Mouse (Mus musculus) adrenal gland, postnatal 36 days (tissue): ENCODE measurements around the gene Agps. TPM values are rescaled to one million over a fixed set of nuclear protein-coding genes. Genes with fewer than 3 reads are reported as not detected.

Source experiments
- DNase-seq, 2 experiments: peaks; one replicate each; pipeline ENCODE4 v3.0.0; 2021; ENCODE audit warnings: mixed read lengths in 1 of 2
- long read RNA-seq, 2 experiments: library from polyadenylated mRNA; stranded (forward); transcript quantifications; one replicate each; pipeline ENCODE4 v2.0.0; 2021; ENCODE audit warnings: borderline sequencing depth in 2 of 2
- total RNA-seq, 2 experiments: library from RNA; stranded (reverse); gene quantifications; 2 replicates each; pipeline ENCODE4 v1.2.3; 2021

Agps gene
- 10 to 100 TPM; 41.1 to 44.8 TPM for total RNA-seq
- long read RNA-seq, experiment 1, full-length matches to known transcripts, result 9 of 17 reads
- long read RNA-seq, experiment 1, partial matches to known transcripts, result 5 of 17 reads
- long read RNA-seq, experiment 1, other reads (novel, unspliced or antisense), result 3 of 17 reads
- long read RNA-seq, experiment 2, full-length matches to known transcripts, result 2 of 4 reads
- long read RNA-seq, experiment 2, partial matches to known transcripts, result 1 of 4 reads
- long read RNA-seq, experiment 2, other reads (novel, unspliced or antisense), result 1 of 4 reads

GRCm38 (mm10) chr2:75831881-75832633, at the start of gene Agps:
Gene Agps (plus strand): TSS chr2:75832177.
- peak; percentile 93 to 94 for DNase-seq

GRCm38 (mm10) chr2:75786075-75786474, 45.9 kb upstream of the Agps start:
- peak; percentile 52 to 60 for DNase-seq

DNA sequence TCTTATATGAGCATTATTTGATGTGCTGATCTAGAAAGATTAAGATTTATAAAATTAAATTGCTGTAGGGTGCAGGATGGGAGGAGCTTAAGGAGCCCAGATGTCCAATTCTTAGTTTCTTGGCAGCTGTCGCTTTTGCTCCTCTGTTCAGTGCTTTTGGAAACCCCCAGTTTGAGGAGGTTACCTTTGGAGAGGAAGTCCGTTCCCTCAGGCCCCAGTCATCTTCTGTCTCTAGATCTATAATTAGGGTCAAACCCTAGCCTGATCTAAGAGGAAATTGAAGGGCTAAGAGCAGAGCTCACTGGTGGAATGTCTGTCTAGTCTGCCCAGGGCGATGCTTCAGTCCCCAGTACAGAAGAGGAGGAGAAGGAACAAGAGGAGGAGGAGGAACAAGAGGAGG, 43.5 kb upstream of the Agps start:
- no peak for DNase-seq

- DNase-seq, result no peak
These were observed 41.9 kb upstream of the Agps start for GRCm38 (mm10) chr2:75789959-75790523.

GRCm38 (mm10) chr2:75791561-75792308, 40.2 kb upstream of the Agps start:
- DNase-seq, result no peak

GRCm38 (mm10) chr2:75792377-75793203, 39.4 kb upstream of the Agps start:
- peak; percentile 46 to 57 for DNase-seq

DNA sequence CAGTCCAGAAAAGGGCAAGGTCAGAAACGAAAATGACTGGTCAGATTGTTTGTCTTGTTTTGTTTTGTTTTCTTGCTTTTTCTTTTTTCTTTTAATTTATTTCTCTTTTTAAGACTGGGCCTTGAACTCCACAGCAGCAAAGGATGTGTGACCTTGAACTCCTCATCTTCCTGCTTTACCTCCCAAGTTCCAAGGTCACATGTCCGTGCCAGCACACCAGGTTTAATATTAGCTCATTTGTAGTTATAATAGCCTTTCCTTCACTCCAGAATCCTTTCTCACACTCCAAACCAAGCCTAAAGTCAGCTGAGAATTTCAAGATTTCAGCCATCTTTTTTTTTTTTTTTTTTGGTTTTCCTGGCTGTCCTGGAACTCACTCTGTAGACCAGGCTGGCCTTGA, 35.8 kb upstream of the Agps start:
- DNase-seq, result no peak

DNA sequence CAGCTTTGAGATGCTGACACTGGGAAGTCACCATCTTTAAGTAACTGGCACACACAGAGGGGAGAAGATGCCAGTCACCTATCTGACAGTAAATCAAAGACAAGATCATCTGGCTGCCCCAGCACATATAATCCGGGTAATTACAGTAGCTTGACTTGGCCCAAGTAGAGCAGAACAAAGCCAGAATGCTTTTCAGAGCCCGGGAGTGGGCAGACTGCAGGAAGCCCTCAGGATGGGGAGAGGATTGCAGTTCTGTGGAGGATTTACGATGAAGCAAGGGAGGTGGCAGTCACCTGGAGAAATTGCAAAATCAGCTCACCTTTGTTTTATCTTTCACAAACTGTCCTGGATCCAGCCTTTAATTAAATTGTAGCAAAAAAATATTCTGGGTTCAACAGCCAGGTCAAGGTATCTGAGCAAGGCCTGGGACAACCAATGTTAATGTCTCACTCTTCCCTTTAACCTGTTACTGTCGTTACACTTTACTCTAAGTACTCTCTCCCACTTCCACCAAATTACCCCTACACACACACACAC, 33.5 kb upstream of the Agps start:
- no peak for DNase-seq

GRCm38 (mm10) chr2:75805767-75806166, 26.2 kb upstream of the Agps start:
- no peak for DNase-seq

- DNase-seq, result no peak
These were observed 25.1 kb upstream of the Agps start for GRCm38 (mm10) chr2:75806891-75807290.

GRCm38 (mm10) chr2:75807460-75807859, 24.5 kb upstream of the Agps start:
- no peak for DNase-seq

DNA sequence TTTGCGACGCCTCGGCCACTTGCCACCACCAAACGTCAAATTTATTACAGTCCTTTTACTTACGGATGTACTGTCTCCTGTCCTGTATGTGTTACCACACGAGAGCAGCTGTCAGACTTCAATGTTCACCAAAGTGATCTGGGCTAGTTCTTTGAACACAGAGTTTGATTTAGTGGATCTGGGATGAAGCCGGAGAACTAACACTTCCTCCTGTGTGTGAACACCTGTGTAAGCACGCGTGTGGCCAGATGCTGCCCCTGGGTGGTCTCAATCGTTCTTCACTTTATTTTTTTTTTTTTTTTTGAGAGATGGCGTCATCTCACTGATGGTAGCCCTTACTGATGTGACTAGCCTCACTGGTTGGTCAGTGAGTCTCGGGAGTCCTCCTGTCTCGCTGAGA, 17.1 kb upstream of the Agps start:
- no peak for DNase-seq

DNA sequence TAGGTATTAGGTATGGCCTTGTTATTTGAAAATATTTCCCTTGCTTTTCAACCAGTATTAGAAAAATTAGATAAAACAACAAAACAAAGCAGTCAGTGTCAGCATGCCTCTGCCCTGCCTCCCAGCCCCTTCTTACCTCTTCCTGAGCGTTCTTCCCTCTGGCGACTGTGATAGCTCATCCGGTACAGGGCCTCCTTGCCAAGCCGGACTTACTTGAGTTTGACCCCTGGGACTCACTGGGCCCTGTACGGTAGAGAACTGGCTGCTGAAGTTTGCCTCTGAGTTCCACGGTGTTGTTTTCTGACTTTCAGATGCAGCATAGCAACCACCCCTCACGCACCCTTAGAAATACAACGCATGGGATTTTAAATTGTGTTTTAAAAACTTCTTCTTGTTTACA, 16.5 kb upstream of the Agps start:
- no peak for DNase-seq

- DNase-seq, result no peak
These were observed 15.3 kb upstream of the Agps start for GRCm38 (mm10) chr2:75816673-75817072.

DNA sequence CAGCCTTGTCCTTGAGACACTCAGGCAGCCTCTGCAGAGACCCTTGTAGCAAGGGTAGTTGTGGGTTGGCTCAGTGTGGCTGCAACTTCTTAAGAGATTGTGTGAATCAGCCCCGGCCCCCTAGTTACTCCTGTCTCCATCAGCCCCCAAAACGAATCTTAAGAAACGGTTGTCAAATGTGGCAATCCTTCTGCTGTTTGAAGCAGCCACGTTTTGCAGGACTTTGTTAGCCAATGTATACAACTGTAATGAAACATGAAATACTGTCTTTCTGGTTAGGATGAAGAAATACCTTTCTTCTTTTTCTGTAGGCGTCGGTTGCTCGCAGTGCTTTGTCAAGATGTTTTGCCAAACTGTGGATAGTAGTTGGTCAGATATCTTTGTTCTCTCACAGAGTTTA, 13.3 kb upstream of the Agps start:
- no peak for DNase-seq

GRCm38 (mm10) chr2:75819796-75820195, 12.2 kb upstream of the Agps start:
- no peak for DNase-seq

GRCm38 (mm10) chr2:75821971-75822751, 9.8 kb upstream of the Agps start:
- DNase-seq, result peak; percentile 13 to 23

DNA sequence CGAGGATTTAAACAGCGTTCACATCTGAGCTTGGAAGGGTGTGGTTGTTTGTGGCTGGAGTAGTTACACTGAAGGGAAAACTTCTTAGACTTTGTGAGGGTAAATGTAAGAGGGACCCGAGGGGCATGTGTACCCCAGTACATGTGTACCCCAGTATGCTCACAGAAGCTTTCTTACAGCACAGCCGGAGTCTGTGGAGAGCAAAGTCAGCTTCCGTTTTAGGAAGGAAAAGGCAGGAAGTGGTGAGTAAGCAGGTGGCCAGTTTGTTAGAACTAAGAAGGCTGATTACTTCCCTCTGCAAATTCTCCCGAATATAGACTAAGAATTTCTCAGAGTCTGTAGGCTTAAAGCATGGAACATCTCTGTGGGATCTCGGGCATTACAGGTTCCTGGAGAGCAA, 8.2 kb upstream of the Agps start:
- no peak for DNase-seq

DNA sequence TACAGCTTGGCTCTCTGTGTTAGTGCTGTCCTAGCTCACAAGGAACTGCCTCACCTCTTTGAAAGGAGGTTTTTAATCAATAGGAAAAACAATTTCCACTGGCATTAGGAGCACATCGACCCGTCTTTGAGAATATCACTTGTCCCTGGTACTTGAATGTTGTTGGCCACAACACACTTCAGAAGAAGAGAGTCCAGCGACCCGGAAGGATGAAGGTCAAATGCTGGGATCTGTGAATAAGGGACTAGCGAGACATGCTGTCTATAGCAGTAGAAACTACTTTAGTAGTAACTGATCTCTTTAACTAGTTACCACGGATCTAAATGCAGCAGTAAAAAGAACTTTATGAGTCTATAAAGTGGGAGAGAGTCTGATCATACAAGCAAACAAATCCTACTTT, 7.8 kb upstream of the Agps start:
- DNase-seq, result no peak

DNA sequence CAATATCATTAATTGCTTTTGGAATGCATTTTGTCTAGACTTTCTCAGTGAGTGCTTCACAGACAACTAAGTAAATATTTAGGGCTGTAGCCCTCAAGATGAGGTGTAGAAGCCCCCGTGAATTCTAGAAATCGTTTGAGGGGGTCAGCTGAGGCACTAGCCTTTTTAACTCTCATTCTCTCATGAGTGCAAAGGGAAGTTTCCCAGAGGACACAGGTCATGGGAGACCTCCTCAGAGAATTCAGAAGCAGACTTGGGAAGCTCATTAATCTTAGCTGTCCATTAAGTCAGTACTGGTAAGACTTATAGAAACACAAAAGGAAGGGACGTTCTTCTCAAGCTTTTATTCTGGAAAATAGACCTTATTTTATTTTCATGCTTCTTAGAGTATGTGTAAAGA, 7.1 kb upstream of the Agps start:
- no peak for DNase-seq

GRCm38 (mm10) chr2:75825603-75826002, 6.4 kb upstream of the Agps start:
- DNase-seq, result no peak
